Mouse (Mus musculus) liver, embryonic 14.5 days (tissue): ENCODE measurements around the gene Gamt. TPM values are rescaled to one million over a fixed set of nuclear protein-coding genes. Genes with fewer than 3 reads are reported as not detected.
"Not testable (repeated sequence)": the region's sequence is repeated elsewhere in the genome, so short reads cannot be mapped to it uniquely, and the experiment has no call there.

ENCODE experiments used
- ATAC-seq: fragments of 200-750 bp; cut with Nextera tagmentation; 2 replicates; pipeline ENCODE4 v1.8.0; 2017; ENCODE audit warnings: moderate number of reproducible peaks, mild to moderate bottlenecking, moderate library complexity; ENCODE audit not compliant: insufficient read depth
- DNase-seq, 3 experiments: peaks; one replicate each; pipeline ENCODE4 v3.0.0-alpha.2; 2012 to 2013; ENCODE audit warnings: low read depth in 3 of 3, low spot score in 3 of 3
- H3K27ac ChIP-seq: fragments of 300-500 bp; sonication (generic); 2 replicates; pipeline ENCODE4 v1.5.1; 2014; ENCODE audit warnings: moderate library complexity, mild to moderate bottlenecking, control low read depth, inconsistent platforms
- H3K27me3 ChIP-seq: fragments of 300-500 bp; sonication (generic); 2 replicates; pipeline ENCODE4 v1.6.1; 2014; ENCODE audit warnings: mild to moderate bottlenecking, low read length, moderate library complexity; ENCODE audit not compliant: control insufficient read depth, insufficient read depth
- H3K36me3 ChIP-seq: fragments of 300-500 bp; sonication (generic); replicated peaks from 2 replicates; pipeline ENCODE4 v1.6.1; 2014; ENCODE audit warnings: low read depth; ENCODE audit not compliant: control insufficient read depth, insufficient read depth
- H3K4me1 ChIP-seq, 2 experiments: fragments of 200-500 bp in 1 of 2; fragments of 300-500 bp in 1 of 2; sonication (generic) in 1 of 2; replicated peaks; 2 replicates each; pipeline ENCODE4 v1.6.1; 2012 to 2014; ENCODE audit warnings: antibody characterized with exemption in 1 of 2, inconsistent platforms in 1 of 2, low read length in 1 of 2; ENCODE audit not compliant: control insufficient read depth in 2 of 2, insufficient read depth in 2 of 2
- H3K4me2 ChIP-seq: fragments of 300-500 bp; sonication (generic); 2 replicates; pipeline ENCODE4 v1.6.1; 2014; ENCODE audit warnings: low read depth, mild to moderate bottlenecking, control low read depth, moderate library complexity
- H3K4me3 ChIP-seq, 2 experiments: fragments of 200-500 bp in 1 of 2; fragments of 300-500 bp in 1 of 2; sonication (generic) in 1 of 2; 2 replicates each; pipeline ENCODE4 v1.5.1; 2012 to 2014; ENCODE audit warnings: low read depth in 2 of 2, low read length in 2 of 2, mild to moderate bottlenecking in 2 of 2, control low read depth in 1 of 2, inconsistent platforms in 1 of 2, moderate library complexity in 1 of 2; ENCODE audit not compliant: insufficient read depth in 1 of 2
- H3K9ac ChIP-seq: fragments of 300-500 bp; sonication (generic); replicated peaks from 2 replicates; pipeline ENCODE4 v1.6.1; 2014; ENCODE audit warnings: mild to moderate bottlenecking, control low read depth, moderate library complexity
- H3K9me3 ChIP-seq: fragments of 300-500 bp; sonication (generic); 2 replicates; pipeline ENCODE4 v1.6.1; 2016; ENCODE audit warnings: low read length, mixed read lengths; ENCODE audit not compliant: control insufficient read depth
- CTCF ChIP-seq: IDR thresholded peaks from 2 replicates; pipeline ENCODE4 v1.5.1; 2016; ENCODE audit warnings: antibody characterized with exemption, low read depth, control low read depth
- EP300 ChIP-seq: IDR thresholded peaks from 2 replicates; pipeline ENCODE4 v1.6.1; 2016; ENCODE audit warnings: antibody characterized with exemption, low read depth
- WGBS: fragments of 180-500 bp; shearing (Covaris S2); extraction: QIAGEN DNeasy Blood & Tissue Kit; methylation state at CpG from one replicate; pipeline ENCODE4 v1.1.7; 2014; ENCODE audit not compliant: insufficient replicate concordance; 5-methylcytosine and 5-hydroxymethylcytosine counted together
- polyA plus RNA-seq, 2 experiments: library from polyadenylated mRNA; depleted of rRNA in 1 of 2; stranded (reverse) in 1 of 2; unstranded in 1 of 2; fragments of >200 nt; fragmentation: Nextera tagmentation in 1 of 2; extraction: Ambion mirVana in 1 of 2; gene quantifications; 2 replicates each; pipeline versions ENCODE4 v1.2.1 to v1.2.3; 2012 to 2014

The Gamt gene
- polyA plus RNA-seq, 2 experiments = 41.4 to 64.9 TPM

DNA sequence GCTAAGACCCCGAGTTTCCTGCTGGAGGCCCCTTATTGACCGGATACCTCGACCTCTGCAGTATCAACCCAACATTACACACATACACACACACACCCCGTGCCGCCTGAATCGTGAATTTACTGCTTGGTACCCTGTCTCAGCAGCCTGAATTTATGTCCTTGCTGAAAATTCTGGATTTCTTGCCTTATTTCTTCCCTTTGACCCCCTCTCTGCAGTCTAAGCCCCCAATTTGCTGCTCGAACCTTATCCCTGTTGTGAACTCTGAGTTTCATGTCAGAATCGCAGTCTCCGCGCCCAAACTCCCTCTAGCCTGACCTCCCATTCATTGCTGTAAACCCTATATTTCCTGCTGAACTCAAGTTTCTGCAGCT is 33.7 kb downstream of the Gamt start:
- 4% methylated on average over 10 of the region's 10 CpGs for WGBS
- Histone ChIP-seq H3K9ac (peak overlapping the region; percentile 66), H3K27ac (peak overlapping the region; percentile 43), H3K4me3 (peak overlapping the region; percentile 69 to 75), H3K9me3 (no peaks in the 10 kb centered on the region), H3K4me1 (peaks cover 8 to 16% of the 10 kb centered on the region in 2 experiments), H3K27me3 (no peaks in the 10 kb centered on the region), H3K36me3 (peaks cover 13% of the 10 kb centered on the region), H3K4me2 (peak overlapping the region; percentile 97)
- DNase-seq (no peak), ATAC-seq (no peak)
- TF ChIP-seq EP300 (no peak), CTCF (no peak)

GRCm38 (mm10) chr10:80226416-80227165 is 34.2 kb downstream of the Gamt start, which contains the start of gene Mum1:
Mum1 (plus strand) TSS chr10:80226434.
- DNase-seq (peak; percentile 97), ATAC-seq (peak; percentile 99)
- under 1% methylated on average over 73 of the region's 75 CpGs for WGBS
- Histone ChIP-seq H3K9ac (peak within 1 kb of the TSS; percentile 66), H3K4me2 (peak within 1 kb of the TSS; percentile 97), H3K4me3 (peak within 1 kb of the TSS; percentile 69 to 75), H3K27me3 (no peaks in the 10 kb centered on the region), H3K27ac (peak within 1 kb of the TSS; percentile 43), H3K4me1 (peaks cover 8 to 16% of the 10 kb centered on the region in 2 experiments), H3K9me3 (no peaks in the 10 kb centered on the region), H3K36me3 (peaks cover 10% of the 10 kb centered on the region; the same call in 1 of the 2 replicates)
- TF ChIP-seq CTCF (peak; percentile 90), EP300 (no peak)

GRCm38 (mm10) chr10:80226071-80226415 is 34.8 kb downstream of the Gamt start:
- 3% methylated on average over 14 of the region's 14 CpGs for WGBS

DNA sequence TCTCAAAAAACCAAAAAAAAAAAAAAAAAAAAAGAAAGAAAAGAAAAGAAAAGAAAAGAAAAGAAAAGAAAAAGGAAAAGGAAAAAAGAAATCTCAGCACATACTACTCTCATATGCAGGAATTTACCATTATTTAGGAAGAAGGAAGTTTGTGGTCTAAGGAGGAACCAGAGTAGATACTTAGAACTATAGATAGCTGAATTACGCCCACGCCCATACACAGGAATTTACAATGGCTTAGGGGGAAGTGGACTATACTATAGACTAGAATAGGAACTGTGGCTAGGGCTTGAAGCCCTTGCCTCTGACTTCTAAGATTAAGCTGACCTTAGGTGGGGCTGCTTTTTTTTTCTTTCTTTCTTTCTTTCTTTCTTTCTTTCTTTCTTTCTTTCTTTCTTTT is 37.7 kb downstream of the Gamt start:
- DNase-seq = not testable (repeated sequence)

More at GRCm38 (mm10) chr10:80226071-80226415, 34.8 kb downstream of the Gamt start:
- Histone ChIP-seq H3K27me3 (no peaks in the 10 kb centered on the region), H3K9me3 (no peaks in the 10 kb centered on the region), H3K4me3 (peak overlapping the region; percentile 62 to 69), H3K4me1 (peaks cover 8 to 16% of the 10 kb centered on the region in 2 experiments), H3K36me3 (peaks cover 10% of the 10 kb centered on the region; the same call in 1 of the 2 replicates), H3K27ac (no peak overlapping the region; the same call in 1 of the 2 replicates), H3K4me2 (peak overlapping the region; percentile 97), H3K9ac (peak overlapping the region; percentile 43; the same call in 1 of the 2 replicates)
- DNase-seq (no peak), ATAC-seq (no peak)
- TF ChIP-seq EP300 (no peak), CTCF (no peak)

DNA sequence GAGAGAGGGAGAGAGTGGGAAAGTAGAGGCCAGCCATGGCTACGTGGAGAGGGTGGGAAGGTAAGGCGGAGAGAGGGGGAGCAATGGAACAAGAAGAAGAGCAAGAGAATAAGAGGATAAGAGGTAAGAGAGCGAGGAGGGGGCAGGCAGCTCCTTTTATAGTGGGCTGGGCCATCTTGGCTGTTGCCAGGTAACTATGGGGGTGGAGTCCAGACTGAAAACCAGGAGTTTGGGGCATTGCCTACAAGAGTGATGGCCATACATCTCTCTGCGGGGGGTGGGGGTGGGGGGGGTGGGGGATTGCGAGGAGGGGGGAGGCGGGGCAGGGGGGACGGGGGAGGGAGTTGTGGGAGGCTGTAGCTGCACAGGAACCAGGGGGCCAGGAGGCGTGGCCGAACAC is 40.1 kb downstream of the Gamt start:
- Histone ChIP-seq H3K9ac (no peak overlapping the region), H3K9me3 (no peaks in the 10 kb centered on the region), H3K27ac (no peak overlapping the region), H3K4me2 (no peak overlapping the region), H3K36me3 (no peaks in the 10 kb centered on the region), H3K4me1 (peaks cover 0 to 2% of the 10 kb centered on the region in 2 experiments; a peak in 1 of 4 replicates), H3K4me3 (no peak overlapping the region), H3K27me3 (no peaks in the 10 kb centered on the region)
- DNase-seq = no peak
- WGBS = 41% methylated on average over 9 of the region's 9 CpGs
- TF ChIP-seq EP300 = no peak
- no peak for TF ChIP-seq CTCF
- ATAC-seq = no peak

More for the DNA sequence above, 37.7 kb downstream of the Gamt start:
- H3K4me3 ChIP-seq, H3K27ac ChIP-seq, ATAC-seq, H3K36me3 ChIP-seq, H3K27me3 ChIP-seq, H3K4me2 ChIP-seq, H3K9ac ChIP-seq, H3K9me3 ChIP-seq: not testable (repeated sequence)
- WGBS = 10% methylated on average over 2 of the region's 2 CpGs
- peaks cover 8 to 16% of the 10 kb centered on the region in 2 experiments for H3K4me1 ChIP-seq
